Mouse (Mus musculus) liver, adult 2 months (tissue): ENCODE data around the gene Atp1a2.

Experiments used
- CTCF ChIP-seq: fragments of 200-500 bp; IDR thresholded peaks from 2 replicates; pipeline ENCODE4 v1.5.1; 2011; ENCODE audit warnings: low read depth, low read length, control low read depth
- POLR2A ChIP-seq: fragments of 200-500 bp; IDR thresholded peaks from 2 replicates; pipeline ENCODE4 v1.6.1; 2011; ENCODE audit warnings: low read length, control low read depth; ENCODE audit not compliant: insufficient read depth; ENCODE audit errors: extremely low read depth

- TF ChIP-seq POLR2A (no peak), CTCF (no peak; the same call in 1 of the 2 replicates)
Measured at GRCm38 (mm10) chr1:172326684-172327083, 28.8 kb upstream of the Atp1a2 start.
